Mouse (Mus musculus) bone marrow macrophage, adult 2 months (primary cell): ENCODE data around the gene Gm42957.

Source experiments
- CTCF ChIP-seq: IDR thresholded peaks from 2 replicates; pipeline ENCODE4 v1.5.1; 2012; ENCODE audit warnings: low read depth, mild to moderate bottlenecking, low read length, moderate library complexity
- POLR2A ChIP-seq: IDR thresholded peaks from 2 replicates; pipeline ENCODE4 v1.6.1; 2012; ENCODE audit warnings: mild to moderate bottlenecking, low read depth, low read length, borderline replicate concordance

DNA sequence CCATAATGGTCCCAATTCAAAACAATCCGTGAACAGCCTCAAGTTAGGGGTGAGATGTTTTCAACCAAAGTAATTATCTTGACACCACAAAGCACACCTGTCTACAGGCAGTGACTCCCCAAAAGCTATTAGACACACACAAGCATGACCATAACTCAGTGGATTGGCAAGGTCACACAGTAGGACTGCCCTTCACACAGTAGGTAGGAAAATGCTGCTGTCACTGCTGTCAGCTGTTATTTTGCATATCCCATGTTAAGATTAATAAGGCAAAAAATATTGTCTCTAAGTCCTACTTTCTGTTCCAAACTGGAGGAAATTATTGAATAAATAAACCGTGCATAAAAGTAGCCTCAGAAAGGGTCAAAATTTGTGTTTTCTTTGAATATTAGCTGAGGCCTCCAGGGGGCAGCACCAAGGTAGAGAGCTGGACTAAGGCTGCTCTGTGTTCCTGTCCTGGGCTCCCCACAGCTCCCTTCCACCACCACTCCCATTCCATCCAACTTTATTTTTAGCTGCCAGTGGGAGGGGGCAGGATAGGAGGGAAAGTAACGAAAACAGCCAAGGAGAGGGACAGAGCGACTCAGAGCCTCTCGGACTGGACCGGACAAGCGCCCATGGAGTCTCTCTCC lies 9.9 kb downstream of the Gm42957 start, which contains the start of gene Itga10:
- peak; percentile 69 for TF ChIP-seq CTCF
- TF ChIP-seq POLR2A = no peak
